Mouse (Mus musculus) left cerebral cortex, postnatal 36 days (tissue): ENCODE results near the gene Moxd1. TPM values are rescaled to one million over a fixed set of nuclear protein-coding genes. Genes with fewer than 3 reads are reported as not detected.

Experiments
- DNase-seq, 2 experiments: peaks; one replicate each; pipeline ENCODE4 v3.0.0; 2021 to 2022; ENCODE audit warnings: low spot score in 2 of 2, mixed read lengths in 1 of 2
- intact Hi-C: fragments of 180-260 bp; cut with DNase I; formaldehyde crosslinking; loops from one replicate; pipeline ENCODE4 v1.15.1; 2025
- total RNA-seq, 2 experiments: library from RNA; stranded (reverse); gene quantifications; 2 replicates each; pipeline ENCODE4 v1.2.3; 2021

Gene Moxd1
- total RNA-seq, 2 experiments from 2014 or later = 6.2 to 7.0 TPM

- no peak for DNase-seq
Observed at GRCm38 (mm10) chr10:24341214-24341589, 117.9 kb downstream of the Moxd1 start.

GRCm38 (mm10) chr10:24343068-24343467, 119.8 kb downstream of the Moxd1 start:
- intact Hi-C loops = no loop called here
- DNase-seq = no peak

More at GRCm38 (mm10) chr10:24341214-24341589, 117.9 kb downstream of the Moxd1 start:
- intact Hi-C loops = no loop called here

Other genes with a start within 250 kb of the Moxd1 start
- gene Taar6, start 237.9 kb upstream of the Moxd1 start, total RNA-seq = not detected
- gene Taar7a, start 230.0 kb upstream of the Moxd1 start, total RNA-seq = not detected
- not detected for gene Taar7b, start 223.6 kb upstream of the Moxd1 start, total RNA-seq
- not detected for gene Taar7d, start 196.3 kb upstream of the Moxd1 start, total RNA-seq
- not detected for gene Taar7e, start 185.9 kb upstream of the Moxd1 start, total RNA-seq
- gene Taar7f, start 174.0 kb upstream of the Moxd1 start, total RNA-seq = not detected
- not detected for gene Taar8a, start 147.0 kb upstream of the Moxd1 start, total RNA-seq
- not detected for gene Taar8b, start 131.2 kb upstream of the Moxd1 start, total RNA-seq
- not detected for gene Taar8c, start 121.6 kb upstream of the Moxd1 start, total RNA-seq
- not detected for gene Taar9, start 114.0 kb upstream of the Moxd1 start, total RNA-seq
- 100 to 1,000 TPM; 136 to 139 TPM for gene Stx7, start 74.2 kb upstream of the Moxd1 start, total RNA-seq